ENCODE assay signal across 19 mouse cellular contexts in genomic region chr13:36530852-36531251, GRCm38 (mm10).
DNase-seq lines count a peak whose midpoint lies in the region; ATAC-seq and TF ChIP-seq lines count a peak whose summit lies in the region.
"Had no signal": no experiment of that assay in that cellular context is flagged by ENCODE, and none has a peak within 500 bp of the region (broad histone marks: within the 10 kb centered on the region; RNA-seq: fewer than 3 reads in every experiment).

No protein-coding gene starts in this region.

- H3K27ac ChIP-seq in left cerebral cortex, adult 2 months = peak overlapping the region; percentile 24; the same call in 1 of the 2 replicates
- H3K27ac ChIP-seq in lung, embryonic 15.5 days = no peak overlapping the region
- H3K27ac ChIP-seq: limb, embryonic 12.5 days; liver, embryonic 12.5 days; midbrain, embryonic 12.5 days; neural tube, embryonic 12.5 days had no signal

- H3K4me3 ChIP-seq in left cerebral cortex, adult 2 months = no peak overlapping the region
- no peak overlapping the region for H3K4me3 ChIP-seq in lung, embryonic 15.5 days
- H3K4me3 ChIP-seq: limb, embryonic 12.5 days; liver, embryonic 12.5 days; midbrain, embryonic 12.5 days; neural tube, embryonic 12.5 days had no signal

- peaks cover 24% of the 10 kb centered on the region for H3K4me1 ChIP-seq in lung, embryonic 15.5 days
- H3K4me1 ChIP-seq: midbrain, embryonic 12.5 days had no signal

- peak; percentile 43 for ATAC-seq in lung, embryonic 15.5 days (ENCODE audit: borderline replicate concordance, extremely low read depth, low FRiP score, low TSS enrichment)
- ATAC-seq: activated CD4-positive, CD25-positive, alpha-beta regulatory T cell, adult 4 months; liver, embryonic 12.5 days had no signal

- 80% methylated on average over 1 of the region's 1 CpGs for WGBS in lung, embryonic 15.5 days

- H3K36me3 ChIP-seq in lung, embryonic 15.5 days = no peaks in the 10 kb centered on the region
- H3K36me3 ChIP-seq: limb, embryonic 12.5 days; liver, embryonic 12.5 days; midbrain, embryonic 12.5 days; neural tube, embryonic 12.5 days had no signal

- no peaks in the 10 kb centered on the region for H3K27me3 ChIP-seq in lung, embryonic 15.5 days
- H3K27me3 ChIP-seq: limb, embryonic 12.5 days; liver, embryonic 12.5 days; midbrain, embryonic 12.5 days; neural tube, embryonic 12.5 days had no signal

- no peaks in the 10 kb centered on the region for H3K9me3 ChIP-seq in lung, embryonic 15.5 days
- H3K9me3 ChIP-seq: G1E; limb, embryonic 12.5 days; liver, embryonic 12.5 days; midbrain, embryonic 12.5 days; neural tube, embryonic 12.5 days had no signal

- TF ChIP-seq CTCF in left cerebral cortex, adult 2 months (IDR thresholded peaks at IDR 0.05) = no peak

- intact Hi-C loops in left cerebral cortex, adult 2 months (cut with DNase I) = loop anchor here (5.0 kb wide), 1 partner anchor 46 kb away; no protein-coding TSS in a partner anchor

- no peak overlapping the region for H3K9ac ChIP-seq in lung, embryonic 15.5 days
- H3K9ac ChIP-seq: limb, embryonic 12.5 days; liver, embryonic 12.5 days; midbrain, embryonic 12.5 days; neural tube, embryonic 12.5 days had no signal

- DNase-seq in adrenal gland, postnatal 14 days = peak; percentile 23
- DNase-seq in adrenal gland, postnatal 36 days = no peak
- DNase-seq in left cerebral cortex, adult 2 months (ENCODE audit: extremely low spot score in 1 of 2, low spot score in 2 of 2) = no peak
- no peak for DNase-seq in left cerebral cortex, adult 18-20 months (ENCODE audit: low spot score in 2 of 2)
- DNase-seq in lung, postnatal 4 days = peak; percentile 15 to 66
- DNase-seq in frontal cortex, postnatal 25 days (ENCODE audit: low spot score in 2 of 2) = no peak
- no peak for DNase-seq in retina, embryonic 14.5 days (ENCODE audit: low spot score)
- DNase-seq: cerebellum, adult 9-11 months; kidney, adult 8-10 months; kidney, postnatal 4 days; layer of hippocampus, adult 9-11 months; thymus, postnatal 4 days had no signal

- no peak overlapping the region for H3K4me2 ChIP-seq in lung, embryonic 15.5 days
- H3K4me2 ChIP-seq: limb, embryonic 12.5 days; liver, embryonic 12.5 days; midbrain, embryonic 12.5 days; neural tube, embryonic 12.5 days had no signal

Comparison
In these comparisons a context has a peak if more than half of its experiments do, and no peak if none do; other contexts are left out.
1. DNase-seq: peak in adrenal gland, postnatal 14 days (single experiment) and lung, postnatal 4 days (2 of 2); none in adrenal gland, postnatal 36 days (0 of 2), left cerebral cortex, adult 2 months (0 of 2), left cerebral cortex, adult 18-20 months (0 of 2), frontal cortex, postnatal 25 days (0 of 2) and retina, embryonic 14.5 days (single experiment).